Comparison of ENCODE assay signal across 9 mouse cellular contexts in the genomic region with DNA sequence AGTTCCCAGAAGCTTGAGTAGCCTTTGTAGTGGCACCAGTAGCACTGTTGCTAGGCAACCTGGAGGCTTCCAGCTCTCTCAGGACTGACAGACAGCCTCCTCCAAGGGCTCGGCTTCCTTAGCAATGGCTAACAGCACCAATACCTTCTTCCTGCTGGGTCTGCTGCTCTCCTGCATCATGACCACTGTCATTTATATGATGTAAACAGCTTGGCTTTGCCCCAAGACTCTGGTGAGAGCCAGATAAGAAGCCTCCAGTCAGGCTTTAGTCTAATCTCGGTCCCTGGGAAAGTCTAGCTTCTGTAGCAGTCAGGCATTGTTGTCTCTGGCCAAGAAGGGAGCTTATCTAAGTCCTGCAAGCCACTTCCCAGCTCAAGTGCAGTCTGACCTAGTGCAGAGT.
DNase-seq lines count a peak whose midpoint lies in the region; ATAC-seq and TF ChIP-seq lines count a peak whose summit lies in the region.
"Had no signal": no experiment of that assay in that cellular context is flagged by ENCODE, and none has a peak within 500 bp of the region (broad histone marks: within the 10 kb centered on the region; RNA-seq: fewer than 3 reads in every experiment).

No protein-coding gene starts in this region.

- H3K27ac ChIP-seq in forebrain, postnatal 0 days (ENCODE audit: low read depth, low read length), result no peak overlapping the region
- no peak overlapping the region for H3K27ac ChIP-seq in forebrain, embryonic 10.5 days
- H3K27ac ChIP-seq in heart, embryonic 12.5 days (ENCODE audit: poor library complexity, severe bottlenecking), result peak overlapping the region; percentile 80
- H3K27ac ChIP-seq in liver, postnatal 0 days (ENCODE audit: low read depth), result no peak overlapping the region
- H3K27ac ChIP-seq in intestine, postnatal 0 days (ENCODE audit: low read depth, low read length), result no peak overlapping the region
- H3K27ac ChIP-seq: limb, embryonic 13.5 days had no signal

- no peaks in the 10 kb centered on the region for H3K36me3 ChIP-seq in forebrain, postnatal 0 days (ENCODE audit: insufficient read depth)
- no peaks in the 10 kb centered on the region for H3K36me3 ChIP-seq in forebrain, embryonic 10.5 days (replicated peaks)
- no peaks in the 10 kb centered on the region for H3K36me3 ChIP-seq in heart, embryonic 12.5 days
- H3K36me3 ChIP-seq in liver, postnatal 0 days (replicated peaks; ENCODE audit: insufficient read depth, low read length), result no peaks in the 10 kb centered on the region
- no peaks in the 10 kb centered on the region for H3K36me3 ChIP-seq in intestine, postnatal 0 days (ENCODE audit: control insufficient read depth, insufficient read depth)
- H3K36me3 ChIP-seq: limb, embryonic 13.5 days had no signal

- no peaks in the 10 kb centered on the region; the same call in 1 of the 2 replicates for H3K9me3 ChIP-seq in forebrain, postnatal 0 days (ENCODE audit: low read length)
- peaks cover 14% of the 10 kb centered on the region for H3K9me3 ChIP-seq in forebrain, embryonic 10.5 days
- H3K9me3 ChIP-seq in heart, embryonic 12.5 days (replicated peaks), result peaks cover 4% of the 10 kb centered on the region; the same call in 1 of the 2 replicates
- no peaks in the 10 kb centered on the region for H3K9me3 ChIP-seq in liver, postnatal 0 days (ENCODE audit: low read length)
- no peaks in the 10 kb centered on the region for H3K9me3 ChIP-seq in intestine, postnatal 0 days (ENCODE audit: control insufficient read depth)

- WGBS in forebrain, postnatal 0 days, result 37% methylated on average over 2 of the region's 2 CpGs
- 53% methylated on average over 2 of the region's 2 CpGs for WGBS in forebrain, embryonic 10.5 days
- 0% methylated on average over 2 of the region's 2 CpGs for WGBS in heart, embryonic 12.5 days
- 11% methylated on average over 2 of the region's 2 CpGs for WGBS in liver, postnatal 0 days (ENCODE audit: insufficient replicate concordance)
- WGBS in intestine, postnatal 0 days, result 16% methylated on average over 2 of the region's 2 CpGs

- TF ChIP-seq CTCF in forebrain, postnatal 0 days (IDR thresholded peaks at IDR 0.05; ENCODE audit: low read depth), result no peak
- no peak for TF ChIP-seq CTCF in liver, postnatal 0 days (IDR thresholded peaks at IDR 0.05; ENCODE audit: low read depth)
- no peak for TF ChIP-seq CTCF in intestine, postnatal 0 days (IDR thresholded peaks at IDR 0.05; ENCODE audit: low read depth)

- TF ChIP-seq EP300 in liver, postnatal 0 days (IDR thresholded peaks at IDR 0.05; ENCODE audit: low read depth), result peak; percentile 91

- H3K4me2 ChIP-seq in forebrain, postnatal 0 days (ENCODE audit: low read depth), result no peak overlapping the region
- peak overlapping the region; percentile 9; the same call in 1 of the 2 replicates for H3K4me2 ChIP-seq in heart, embryonic 12.5 days
- no peak overlapping the region for H3K4me2 ChIP-seq in liver, postnatal 0 days (ENCODE audit: low read depth, low read length)
- no peak overlapping the region for H3K4me2 ChIP-seq in intestine, postnatal 0 days (replicated peaks; ENCODE audit: low read depth)
- H3K4me2 ChIP-seq: limb, embryonic 13.5 days had no signal

- no peak overlapping the region for H3K4me3 ChIP-seq in forebrain, postnatal 0 days (ENCODE audit: low read depth, low read length)
- H3K4me3 ChIP-seq in forebrain, embryonic 10.5 days, result no peak overlapping the region
- H3K4me3 ChIP-seq in heart, embryonic 12.5 days, result no peak overlapping the region
- H3K4me3 ChIP-seq in liver, postnatal 0 days (ENCODE audit: low read depth, low read length), result no peak overlapping the region
- H3K4me3 ChIP-seq in intestine, postnatal 0 days (ENCODE audit: low read depth, low read length), result no peak overlapping the region
- H3K4me3 ChIP-seq: limb, embryonic 13.5 days had no signal

- no peaks in the 10 kb centered on the region for H3K27me3 ChIP-seq in forebrain, postnatal 0 days (ENCODE audit: insufficient read depth, low read length)
- no peaks in the 10 kb centered on the region for H3K27me3 ChIP-seq in forebrain, embryonic 10.5 days (ENCODE audit: poor library complexity, severe bottlenecking)
- no peaks in the 10 kb centered on the region for H3K27me3 ChIP-seq in heart, embryonic 12.5 days (replicated peaks)
- no peaks in the 10 kb centered on the region for H3K27me3 ChIP-seq in liver, postnatal 0 days (ENCODE audit: insufficient read depth, low read length)
- no peaks in the 10 kb centered on the region for H3K27me3 ChIP-seq in intestine, postnatal 0 days (replicated peaks; ENCODE audit: control insufficient read depth, insufficient read depth, low read length)
- H3K27me3 ChIP-seq: limb, embryonic 13.5 days had no signal

- no peaks in the 10 kb centered on the region for H3K4me1 ChIP-seq in forebrain, postnatal 0 days (ENCODE audit: insufficient read depth)
- H3K4me1 ChIP-seq in forebrain, embryonic 10.5 days, result peaks cover 24% of the 10 kb centered on the region
- H3K4me1 ChIP-seq in heart, embryonic 12.5 days (replicated peaks), result peaks cover 26% of the 10 kb centered on the region
- no peaks in the 10 kb centered on the region for H3K4me1 ChIP-seq in liver, postnatal 0 days (ENCODE audit: insufficient read depth)
- no peaks in the 10 kb centered on the region for H3K4me1 ChIP-seq in intestine, postnatal 0 days (replicated peaks; ENCODE audit: control insufficient read depth, insufficient read depth, low read length)
- H3K4me1 ChIP-seq: limb, embryonic 13.5 days had no signal

- no peak overlapping the region for H3K9ac ChIP-seq in forebrain, postnatal 0 days
- H3K9ac ChIP-seq in heart, embryonic 12.5 days, result no peak overlapping the region
- H3K9ac ChIP-seq in liver, postnatal 0 days (replicated peaks), result no peak overlapping the region
- no peak overlapping the region for H3K9ac ChIP-seq in intestine, postnatal 0 days (ENCODE audit: low read depth, low read length)
- H3K9ac ChIP-seq: limb, embryonic 13.5 days had no signal

- no peak for ATAC-seq in forebrain, postnatal 0 days
- ATAC-seq in heart, embryonic 12.5 days (ENCODE audit: insufficient number of reproducible peaks, low FRiP score), result peak; percentile 93
- peak; percentile 88 for ATAC-seq in liver, postnatal 0 days
- ATAC-seq in intestine, postnatal 0 days, result no peak

- DNase-seq in forebrain, postnatal 0 days, result peak; percentile 48
- DNase-seq in forebrain, embryonic 10.5 days (ENCODE audit: extremely low spot score, low spot score), result no peak
- DNase-seq in ZHBTc4 (ENCODE audit: low read depth, low spot score), result peak; percentile 43
- peak; percentile 32 for DNase-seq in liver, postnatal 0 days
- no peak for DNase-seq in right cerebral cortex, adult 18-20 months
- no peak for DNase-seq in ovary, adult 18-20 months (ENCODE audit: low spot score)

Comparison
In these comparisons a context has a peak if more than half of its experiments do, and no peak if none do; other contexts are left out.
1. DNase-seq: peak in forebrain, postnatal 0 days (single experiment), ZHBTc4 (single experiment) and liver, postnatal 0 days (single experiment); none in forebrain, embryonic 10.5 days (single experiment), right cerebral cortex, adult 18-20 months (single experiment) and ovary, adult 18-20 months (single experiment).
2. ATAC-seq: peak in heart, embryonic 12.5 days (single experiment) and liver, postnatal 0 days (single experiment); none in forebrain, postnatal 0 days (single experiment) and intestine, postnatal 0 days (single experiment).